Mouse (Mus musculus) megakaryocyte, embryonic 14.5 days (primary cell): ENCODE measurements around the gene Zfp688.

Source experiments
- FLI1 ChIP-seq: IDR thresholded peaks from 2 replicates; pipeline ENCODE4 v1.6.1; 2012; ENCODE audit warnings: low read length, inconsistent platforms, mixed read lengths
- GATA1 ChIP-seq: IDR thresholded peaks from 3 replicates; pipeline ENCODE4 v1.6.1; 2012; ENCODE audit warnings: mixed read lengths, low read length, inconsistent platforms, borderline replicate concordance

- TF ChIP-seq GATA1: no peak
- TF ChIP-seq FLI1: no peak
Measured at GRCm38 (mm10) chr7:127470011-127470715, 48.3 kb upstream of the Zfp688 start.
